Mouse (Mus musculus) liver, postnatal 0 days (tissue): ENCODE measurements around the gene Thsd4. TPM values are rescaled to one million over a fixed set of nuclear protein-coding genes. Genes with fewer than 3 reads are reported as not detected.

Experiments used
- ATAC-seq: fragments of 200-750 bp; cut with Nextera tagmentation; 2 replicates; pipeline ENCODE4 v1.8.0; 2017; ENCODE audit warnings: mild to moderate bottlenecking, moderate library complexity
- DNase-seq: peaks from one replicate; pipeline ENCODE4 v3.0.0-alpha.2; 2016
- H3K27ac ChIP-seq: fragments of 300-500 bp; sonication (generic); 2 replicates; pipeline ENCODE4 v1.5.1; 2014; ENCODE audit warnings: antibody characterized with exemption, moderate library complexity, mild to moderate bottlenecking, low read depth
- H3K27me3 ChIP-seq: fragments of 300-500 bp; sonication (generic); 2 replicates; pipeline ENCODE4 v1.6.1; 2014; ENCODE audit warnings: low read length, control low read depth, mixed read lengths; ENCODE audit not compliant: insufficient read depth
- H3K36me3 ChIP-seq: fragments of 300-500 bp; sonication (generic); replicated peaks from 2 replicates; pipeline ENCODE4 v1.6.1; 2014; ENCODE audit warnings: mild to moderate bottlenecking, control low read depth, low read length, moderate library complexity, mixed read lengths; ENCODE audit not compliant: insufficient read depth
- H3K4me1 ChIP-seq: fragments of 300-500 bp; sonication (generic); 2 replicates; pipeline ENCODE4 v1.6.1; 2014; ENCODE audit warnings: antibody characterized with exemption, mild to moderate bottlenecking, control low read depth; ENCODE audit not compliant: insufficient read depth
- H3K4me2 ChIP-seq: fragments of 300-500 bp; sonication (generic); 2 replicates; pipeline ENCODE4 v1.6.1; 2014; ENCODE audit warnings: low read depth, mild to moderate bottlenecking, low read length, moderate library complexity, mixed read lengths
- H3K4me3 ChIP-seq: fragments of 300-500 bp; sonication (generic); 2 replicates; pipeline ENCODE4 v1.5.1; 2014; ENCODE audit warnings: low read depth, low read length
- H3K9ac ChIP-seq: fragments of 300-500 bp; sonication (generic); replicated peaks from 2 replicates; pipeline ENCODE4 v1.6.1; 2014; ENCODE audit warnings: mild to moderate bottlenecking, moderate library complexity
- H3K9me3 ChIP-seq: fragments of 300-500 bp; sonication (generic); 2 replicates; pipeline ENCODE4 v1.6.1; 2016; ENCODE audit warnings: mild to moderate bottlenecking, control low read depth, low read length, mixed read lengths
- CTCF ChIP-seq: sonication (generic); IDR thresholded peaks from 2 replicates; pipeline ENCODE4 v1.5.1; 2016; ENCODE audit warnings: antibody characterized with exemption, low read depth
- EP300 ChIP-seq: IDR thresholded peaks from 2 replicates; pipeline ENCODE4 v1.6.1; 2016; ENCODE audit warnings: antibody characterized with exemption, low read depth, mild to moderate bottlenecking
- WGBS: fragments of 180-500 bp; shearing (Covaris S2); extraction: QIAGEN DNeasy Blood & Tissue Kit; methylation state at CpG from one replicate; pipeline ENCODE4 v1.1.7; 2014; ENCODE audit not compliant: insufficient replicate concordance; 5-methylcytosine and 5-hydroxymethylcytosine counted together
- polyA plus RNA-seq: library from polyadenylated mRNA; unstranded; fragments of >200 nt; fragmentation: Nextera tagmentation; extraction: Ambion mirVana; gene quantifications from 2 replicates; pipeline ENCODE4 v1.2.1, GENCODE M21; 2015

Thsd4 gene
- polyA plus RNA-seq, 1 experiment from 2014 or later = 0.70 TPM

DNA sequence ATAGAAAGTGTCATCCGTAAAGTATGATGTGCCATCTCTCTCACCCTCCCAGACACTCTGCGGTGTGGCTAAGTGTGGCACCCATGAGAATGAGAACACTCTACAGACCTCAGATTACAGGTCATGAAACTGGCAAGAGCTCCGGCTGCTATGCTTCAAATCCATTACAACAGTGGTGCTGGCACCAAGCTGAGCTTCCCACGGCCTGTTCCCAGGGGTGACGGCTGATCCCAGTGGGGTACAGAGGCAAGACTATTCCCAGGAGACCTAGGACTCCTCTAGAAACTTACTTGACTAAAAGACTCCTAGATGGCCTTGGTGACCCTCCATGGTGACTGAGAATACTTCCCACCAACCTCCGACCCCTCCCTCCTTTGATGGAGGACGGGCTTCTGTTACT, 209.2 kb downstream of the Thsd4 start:
- Histone ChIP-seq H3K36me3 (no peaks in the 10 kb centered on the region), H3K9ac (no peak overlapping the region), H3K4me3 (no peak overlapping the region), H3K9me3 (no peaks in the 10 kb centered on the region), H3K27me3 (no peaks in the 10 kb centered on the region), H3K4me2 (no peak overlapping the region), H3K27ac (no peak overlapping the region), H3K4me1 (peaks cover 3% of the 10 kb centered on the region)
- WGBS = 82% methylated on average over 7 of the region's 7 CpGs
- TF ChIP-seq EP300 (no peak), CTCF (no peak)
- ATAC-seq (no peak), DNase-seq (no peak)

DNA sequence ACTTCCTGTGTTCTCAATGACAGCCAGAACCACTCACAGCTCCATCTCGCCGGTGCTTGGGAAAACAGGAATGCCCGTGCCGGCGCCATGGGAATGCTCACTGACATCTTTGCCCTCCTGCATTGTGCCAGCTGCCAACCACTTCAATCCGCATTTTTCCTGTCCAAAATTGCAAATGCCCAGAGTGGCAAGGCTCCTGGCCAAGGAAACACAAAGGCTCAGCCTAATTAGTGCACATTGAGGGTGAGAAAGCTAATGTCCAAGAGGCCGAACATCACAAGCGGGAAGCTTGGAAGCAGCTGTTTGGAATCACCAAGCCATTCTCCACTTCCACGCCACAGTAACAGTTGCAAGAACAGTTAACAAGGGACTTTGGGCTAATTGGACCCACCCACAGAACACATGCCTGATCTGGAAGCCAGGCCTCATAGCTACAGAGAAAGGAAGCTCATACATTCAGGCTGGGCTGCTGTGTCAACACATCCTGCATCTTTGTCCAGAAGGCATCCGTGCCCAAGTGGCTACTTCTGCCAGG, 210.2 kb downstream of the Thsd4 start:
- ATAC-seq (no peak), DNase-seq (no peak)
- H3K36me3 ChIP-seq = no peaks in the 10 kb centered on the region
- no peak overlapping the region for H3K4me2 ChIP-seq
- no peak overlapping the region for H3K9ac ChIP-seq
- H3K9me3 ChIP-seq = no peaks in the 10 kb centered on the region
- TF ChIP-seq CTCF = no peak
- TF ChIP-seq EP300 = no peak
- no peak overlapping the region for H3K4me3 ChIP-seq
- H3K27ac ChIP-seq = no peak overlapping the region
- peaks cover 3% of the 10 kb centered on the region for H3K4me1 ChIP-seq
- 72% methylated on average over 10 of the region's 10 CpGs for WGBS
- no peaks in the 10 kb centered on the region for H3K27me3 ChIP-seq

DNA sequence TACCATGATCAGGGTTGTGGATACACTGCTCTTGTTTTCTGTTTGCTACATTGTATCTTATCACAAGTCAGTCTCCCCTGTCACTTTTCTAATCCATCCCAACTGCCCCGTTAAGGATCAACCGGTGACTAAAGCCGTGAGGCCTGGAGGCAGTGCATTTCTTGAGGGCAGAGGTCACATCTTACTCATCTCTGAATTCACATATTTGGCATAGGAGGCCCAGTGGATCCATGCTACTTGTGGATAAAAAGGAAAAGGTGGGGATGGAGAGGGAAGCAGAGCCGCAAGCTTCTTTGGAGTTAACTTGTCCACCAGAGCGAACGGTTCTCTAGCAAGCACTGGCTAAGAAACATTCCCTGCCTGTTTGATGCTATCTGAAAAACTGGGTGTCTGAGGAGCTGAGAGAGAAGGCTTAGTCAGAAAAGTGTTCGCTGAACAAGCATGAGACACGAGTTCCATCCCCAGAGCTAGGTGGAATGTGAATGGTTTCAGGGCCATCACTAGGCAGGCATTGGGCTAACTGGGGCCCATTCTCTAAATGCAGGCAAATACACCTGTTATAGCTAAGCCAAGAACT, 211.0 kb downstream of the Thsd4 start:
- no peak for DNase-seq
- TF ChIP-seq EP300 (no peak), CTCF (no peak)

GRCm38 (mm10) chr9:60309786-60310711, 211.8 kb downstream of the Thsd4 start:
- H3K9ac ChIP-seq = no peak overlapping the region
- DNase-seq = no peak

More for the DNA sequence above, 211.0 kb downstream of the Thsd4 start:
- Histone ChIP-seq H3K27me3 (no peaks in the 10 kb centered on the region), H3K9ac (no peak overlapping the region), H3K4me1 (peaks cover 3% of the 10 kb centered on the region), H3K4me3 (no peak overlapping the region), H3K9me3 (no peaks in the 10 kb centered on the region), H3K36me3 (no peaks in the 10 kb centered on the region), H3K4me2 (no peak overlapping the region), H3K27ac (no peak overlapping the region)
- no peak for ATAC-seq
- 75% methylated on average over 8 of the region's 8 CpGs for WGBS

DNA sequence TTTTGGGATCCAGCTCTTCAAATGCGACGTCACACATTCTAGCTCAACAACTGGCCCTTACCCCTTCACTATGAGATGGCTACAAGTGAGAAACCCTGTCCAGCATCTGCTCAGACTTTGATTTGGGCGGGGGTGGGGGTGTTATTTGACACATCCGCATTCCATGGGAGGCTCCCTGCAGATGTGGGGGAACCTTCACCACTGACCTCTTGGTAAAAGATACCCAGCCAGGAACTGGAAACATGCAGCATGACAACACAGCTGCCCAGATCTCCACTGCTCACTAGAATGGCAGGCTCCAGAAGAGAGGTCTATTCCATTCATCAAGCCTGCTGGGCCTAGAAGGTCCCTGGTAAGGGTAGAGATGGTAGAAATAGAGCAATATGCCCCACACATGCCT, 213.7 kb downstream of the Thsd4 start:
- WGBS = 74% methylated on average over 4 of the region's 4 CpGs
- H3K27me3 ChIP-seq = no peaks in the 10 kb centered on the region
- H3K9ac ChIP-seq = no peak overlapping the region
- no peaks in the 10 kb centered on the region for H3K9me3 ChIP-seq
- no peaks in the 10 kb centered on the region for H3K36me3 ChIP-seq
- no peak overlapping the region for H3K27ac ChIP-seq
- peaks cover 3% of the 10 kb centered on the region; the same call in 1 of the 2 replicates for H3K4me1 ChIP-seq
- DNase-seq (no peak), ATAC-seq (no peak)
- TF ChIP-seq CTCF (no peak), EP300 (no peak)
- no peak overlapping the region for H3K4me2 ChIP-seq
- no peak overlapping the region for H3K4me3 ChIP-seq

More at GRCm38 (mm10) chr9:60309786-60310711, 211.8 kb downstream of the Thsd4 start:
- Histone ChIP-seq H3K4me2 (no peak overlapping the region), H3K4me1 (peaks cover 3% of the 10 kb centered on the region; the same call in 1 of the 2 replicates), H3K27me3 (no peaks in the 10 kb centered on the region), H3K27ac (no peak overlapping the region), H3K9me3 (no peaks in the 10 kb centered on the region), H3K4me3 (no peak overlapping the region), H3K36me3 (no peaks in the 10 kb centered on the region)
- WGBS = 80% methylated on average over 16 of the region's 16 CpGs
- no peak for ATAC-seq
- TF ChIP-seq CTCF (no peak), EP300 (no peak)

- ATAC-seq (no peak), DNase-seq (no peak)
- Histone ChIP-seq H3K4me2 (no peak overlapping the region), H3K4me1 (peaks cover 3% of the 10 kb centered on the region; the same call in 1 of the 2 replicates), H3K9me3 (no peaks in the 10 kb centered on the region), H3K27ac (no peak overlapping the region), H3K27me3 (no peaks in the 10 kb centered on the region), H3K4me3 (no peak overlapping the region), H3K36me3 (no peaks in the 10 kb centered on the region), H3K9ac (no peak overlapping the region)
- TF ChIP-seq CTCF = no peak
- TF ChIP-seq EP300 = no peak
- 65% methylated on average over 5 of the region's 5 CpGs for WGBS
Observed at GRCm38 (mm10) chr9:60307469-60307868, 214.4 kb downstream of the Thsd4 start.
